Mouse (Mus musculus) skeletal muscle tissue, adult 2 months (tissue): ENCODE measurements around the gene Srrm4.
A peak's percentile ranks its signal among the peaks of the same experiment; 100 is the strongest.
"Not testable (repeated sequence)": the region's sequence is repeated elsewhere in the genome, so short reads cannot be mapped to it uniquely, and the experiment has no call there.

Experiments
- DNase-seq: peaks from one replicate; pipeline ENCODE4 v3.0.0-alpha.2; 2012; ENCODE audit warnings: low read depth, low spot score

Gene Srrm4

DNA sequence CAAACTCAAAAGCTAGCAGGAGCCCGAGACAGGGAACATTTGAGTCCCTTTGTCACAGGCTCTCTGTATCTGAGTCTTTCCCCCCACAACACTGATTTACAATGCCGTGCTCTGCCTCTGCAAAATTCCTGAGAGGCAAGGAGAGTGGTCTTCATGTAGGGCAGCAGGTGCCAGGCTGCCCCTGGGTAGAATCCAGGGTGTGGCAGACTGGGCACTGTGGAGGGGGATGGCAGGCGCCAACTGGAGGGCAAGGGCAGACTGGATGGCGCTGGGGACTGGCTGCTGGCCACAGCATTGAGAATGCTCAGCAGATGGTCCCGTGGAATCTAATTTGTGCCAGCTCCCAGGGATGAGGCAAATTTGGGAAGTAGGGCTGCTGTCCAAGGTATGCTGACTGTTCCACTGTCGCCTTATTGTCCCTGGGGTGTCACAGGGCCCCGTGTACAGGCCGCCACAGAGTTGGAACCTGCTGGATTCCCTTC, 148.1 kb downstream of the Srrm4 start:
- DNase-seq = no peak

DNA sequence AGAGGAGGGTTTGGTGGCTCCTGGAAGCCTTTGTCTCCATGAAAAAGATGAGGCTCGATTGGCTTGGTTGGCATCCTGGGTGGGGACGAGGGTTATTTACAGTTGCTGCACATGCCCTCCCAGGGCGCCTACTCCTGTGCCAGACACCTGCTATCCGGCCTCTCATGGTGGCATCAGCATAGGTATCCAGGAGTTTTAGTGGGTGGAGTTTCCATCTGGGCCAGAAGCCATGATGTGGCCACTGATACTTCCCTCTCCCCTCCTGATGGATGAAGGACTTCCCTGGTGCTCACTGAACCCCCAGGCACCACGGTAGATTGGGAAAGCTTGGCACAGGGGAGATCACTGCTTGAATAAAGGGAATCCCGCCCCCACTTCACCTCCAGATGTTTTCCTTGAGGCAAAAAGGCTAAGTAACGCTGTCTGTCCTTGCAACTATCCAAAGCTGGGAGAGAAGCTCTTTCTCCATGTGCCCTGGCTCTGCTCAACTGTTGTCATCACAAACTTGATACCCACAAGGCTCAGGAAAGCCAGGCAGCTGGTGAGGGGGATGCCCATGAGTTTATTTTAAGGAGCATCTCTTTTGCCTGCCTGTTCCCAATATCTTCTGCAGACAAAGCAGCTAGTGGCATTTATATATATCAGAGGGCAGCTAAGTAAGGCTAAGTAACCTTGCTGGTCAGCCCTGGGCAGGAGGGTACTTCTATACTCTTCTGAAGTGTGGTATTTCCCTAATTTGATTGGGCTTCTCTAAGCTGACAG, 148.7 kb downstream of the Srrm4 start:
- DNase-seq = no peak

- DNase-seq = no peak
Observed at GRCm38 (mm10) chr5:116440251-116440650, 151.4 kb downstream of the Srrm4 start.

- no peak for DNase-seq
Observed at GRCm38 (mm10) chr5:116438328-116438727, 153.3 kb downstream of the Srrm4 start.

DNA sequence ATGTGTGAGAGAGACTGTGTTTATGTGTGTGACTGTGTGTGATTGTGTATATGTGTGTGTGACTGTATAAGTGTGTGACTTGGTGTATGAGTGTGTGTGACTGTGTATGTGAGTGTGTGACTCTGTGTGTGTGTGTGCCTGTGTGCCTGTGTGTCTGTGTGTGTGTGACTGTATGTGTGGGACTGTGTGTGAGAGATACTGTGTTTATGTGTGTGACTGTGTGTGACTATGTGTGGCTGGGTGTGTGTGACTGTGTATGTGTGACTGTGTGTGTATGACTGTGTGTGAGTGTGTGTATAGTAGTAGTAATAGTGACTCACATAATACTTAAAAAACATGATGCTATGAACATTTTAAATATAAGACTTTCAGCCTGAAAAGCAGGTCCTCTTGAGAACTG, 155.5 kb downstream of the Srrm4 start:
- DNase-seq = no peak

DNA sequence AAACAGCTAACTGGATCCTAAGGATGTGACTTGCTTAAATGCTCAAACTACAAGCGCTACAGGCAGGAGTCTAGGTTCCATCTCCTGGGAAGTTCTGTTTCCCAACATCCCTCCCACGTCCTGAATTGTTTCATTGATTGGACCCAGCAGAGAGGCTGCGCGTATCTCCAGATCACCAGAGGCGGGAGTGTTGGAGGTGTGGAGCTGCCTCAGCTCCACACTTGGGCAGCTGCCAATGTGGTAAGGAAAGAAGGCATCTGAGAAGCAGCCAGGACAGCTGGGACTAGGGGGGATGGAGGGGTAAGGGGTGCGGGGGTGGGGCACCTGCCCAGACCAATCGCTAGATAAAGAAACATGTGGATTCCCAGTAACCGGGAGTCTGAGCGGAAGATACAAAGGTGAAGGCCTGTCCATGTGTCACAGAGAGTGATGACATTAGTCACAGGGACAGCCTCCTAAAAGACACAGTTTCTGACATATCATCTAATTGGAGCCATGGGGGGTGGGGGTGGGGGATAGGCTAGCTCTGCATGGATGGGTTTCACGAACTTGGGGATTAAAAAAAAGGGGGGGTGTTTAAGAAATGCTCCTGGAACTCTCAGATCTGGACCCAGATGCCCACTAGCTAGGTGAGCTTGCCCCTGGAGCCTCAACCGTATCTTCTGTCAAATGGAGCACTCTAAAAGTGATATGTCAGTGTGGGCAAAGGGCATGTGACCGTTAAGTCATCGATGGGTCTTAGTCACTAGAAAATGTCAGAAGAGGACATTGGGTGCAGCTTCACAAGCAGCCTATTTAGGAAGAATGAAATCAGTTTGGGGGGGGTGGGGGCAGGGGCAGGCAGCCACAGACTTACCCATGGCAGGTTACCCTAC, 156.4 kb downstream of the Srrm4 start:
- DNase-seq = no peak

- no peak for DNase-seq
Observed at GRCm38 (mm10) chr5:116432871-116433270, 158.7 kb downstream of the Srrm4 start.

GRCm38 (mm10) chr5:116426701-116427100, 164.9 kb downstream of the Srrm4 start:
- peak; percentile 86 for DNase-seq

- DNase-seq = not testable (repeated sequence)
Observed at GRCm38 (mm10) chr5:116425709-116426108, 165.9 kb downstream of the Srrm4 start.

GRCm38 (mm10) chr5:116425273-116425672, 166.3 kb downstream of the Srrm4 start:
- DNase-seq = peak; percentile 52

GRCm38 (mm10) chr5:116423746-116424145, 167.9 kb downstream of the Srrm4 start:
- no peak for DNase-seq

DNA sequence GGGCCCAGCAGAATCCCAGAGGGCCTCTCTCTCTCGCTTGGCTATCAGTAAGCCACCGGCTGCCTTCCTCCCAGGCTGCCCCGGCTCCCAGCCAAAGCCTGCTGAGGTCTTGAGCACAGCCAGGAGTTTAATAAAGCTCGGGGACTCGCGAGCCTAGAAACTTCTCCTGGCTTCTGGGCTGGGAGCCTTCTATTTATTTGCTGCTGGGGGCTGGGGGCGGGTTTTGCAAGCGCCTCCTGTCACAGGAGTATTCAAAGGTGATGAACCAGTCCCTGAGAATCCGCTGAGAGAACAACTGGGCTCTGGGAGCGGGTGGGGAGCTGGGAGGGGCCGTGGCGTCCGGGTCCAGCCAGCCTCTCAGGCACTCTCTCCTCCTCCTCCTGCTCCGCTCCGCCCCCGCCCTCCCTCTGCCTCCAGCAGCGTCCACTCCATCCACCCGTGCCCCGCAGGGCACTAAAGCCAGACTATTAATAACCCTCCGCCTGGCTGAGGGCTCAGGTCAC, 168.9 kb downstream of the Srrm4 start, which contains the start of gene Hspb8:
Gene Hspb8, minus strand, starts transcription at position 166 of the 503 bp plus-strand sequence.
- DNase-seq = peak; percentile 97

DNA sequence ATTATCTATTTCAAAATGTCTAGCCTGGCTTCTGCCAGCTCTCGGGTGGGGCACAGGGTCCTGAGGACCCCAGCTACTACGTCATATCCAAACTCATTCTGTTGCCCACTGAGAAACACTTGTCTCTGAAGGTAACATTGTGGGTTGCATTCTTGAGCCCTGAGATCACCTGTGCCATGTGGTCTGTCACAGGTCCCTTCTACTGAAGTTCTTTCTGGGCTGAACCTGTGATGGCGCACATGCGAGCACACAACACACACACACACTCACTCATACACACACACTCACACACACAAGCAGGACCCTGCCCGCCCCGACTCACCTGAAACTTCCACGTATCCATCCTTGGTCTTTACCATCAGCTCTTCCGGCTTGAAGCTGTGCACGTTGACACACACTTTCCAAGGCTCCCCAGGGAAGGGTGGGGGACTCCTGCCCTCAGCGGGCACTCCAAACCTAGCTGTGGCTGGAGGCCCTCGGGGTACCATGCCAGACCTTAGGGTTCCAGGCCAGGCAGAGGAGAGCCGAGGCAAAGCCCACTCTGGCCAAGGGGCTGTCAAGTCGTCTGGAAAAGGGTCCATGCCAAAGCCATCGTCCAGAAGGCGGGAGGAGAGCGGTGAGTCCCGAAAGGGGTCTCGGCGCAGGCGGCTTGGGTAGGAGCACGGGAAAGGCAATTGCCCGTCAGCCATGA, 169.7 kb downstream of the Srrm4 start:
- DNase-seq = no peak

- DNase-seq = peak; percentile 84
Observed at GRCm38 (mm10) chr5:116420759-116421225, 170.8 kb downstream of the Srrm4 start.

DNA sequence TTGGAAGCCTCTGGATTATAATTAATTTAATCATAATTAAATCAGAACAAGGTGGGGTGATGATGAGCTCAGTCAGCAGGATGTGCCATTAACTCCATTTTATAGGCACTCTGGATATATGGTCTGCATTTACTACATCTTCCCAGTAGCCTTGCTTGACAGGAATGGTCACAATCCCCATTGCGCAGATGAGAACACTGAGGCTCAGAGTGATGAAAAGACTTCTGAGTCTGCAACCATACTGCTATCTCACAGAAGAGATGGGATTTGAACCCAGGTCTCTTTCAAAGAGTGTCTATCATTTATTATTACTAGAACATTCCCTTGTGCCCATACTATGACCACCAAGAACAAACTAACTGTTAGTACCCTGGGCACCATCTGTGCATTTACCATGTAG, 171.4 kb downstream of the Srrm4 start:
- DNase-seq = no peak

GRCm38 (mm10) chr5:116419322-116420045, 172.1 kb downstream of the Srrm4 start:
- peak; percentile 66 for DNase-seq

DNA sequence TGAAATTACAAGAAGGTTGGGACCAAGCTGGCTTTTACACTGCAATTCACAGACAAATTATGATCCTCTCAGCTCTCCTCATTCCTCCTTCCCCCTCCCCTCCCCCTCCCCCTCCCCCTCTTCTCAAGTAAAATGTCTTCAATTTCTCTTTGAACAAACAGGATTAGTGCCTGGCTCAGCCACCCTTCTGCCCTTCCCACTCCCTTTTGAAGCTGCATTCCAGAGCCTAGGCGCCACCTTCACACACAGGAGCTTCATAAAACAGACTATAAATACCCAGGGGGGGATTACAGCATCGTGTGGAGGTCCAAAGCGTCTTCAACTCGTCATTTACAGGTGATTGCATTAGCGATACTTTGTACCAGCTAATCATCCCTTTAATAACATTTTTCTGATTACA, 175.4 kb downstream of the Srrm4 start:
- DNase-seq = no peak

DNA sequence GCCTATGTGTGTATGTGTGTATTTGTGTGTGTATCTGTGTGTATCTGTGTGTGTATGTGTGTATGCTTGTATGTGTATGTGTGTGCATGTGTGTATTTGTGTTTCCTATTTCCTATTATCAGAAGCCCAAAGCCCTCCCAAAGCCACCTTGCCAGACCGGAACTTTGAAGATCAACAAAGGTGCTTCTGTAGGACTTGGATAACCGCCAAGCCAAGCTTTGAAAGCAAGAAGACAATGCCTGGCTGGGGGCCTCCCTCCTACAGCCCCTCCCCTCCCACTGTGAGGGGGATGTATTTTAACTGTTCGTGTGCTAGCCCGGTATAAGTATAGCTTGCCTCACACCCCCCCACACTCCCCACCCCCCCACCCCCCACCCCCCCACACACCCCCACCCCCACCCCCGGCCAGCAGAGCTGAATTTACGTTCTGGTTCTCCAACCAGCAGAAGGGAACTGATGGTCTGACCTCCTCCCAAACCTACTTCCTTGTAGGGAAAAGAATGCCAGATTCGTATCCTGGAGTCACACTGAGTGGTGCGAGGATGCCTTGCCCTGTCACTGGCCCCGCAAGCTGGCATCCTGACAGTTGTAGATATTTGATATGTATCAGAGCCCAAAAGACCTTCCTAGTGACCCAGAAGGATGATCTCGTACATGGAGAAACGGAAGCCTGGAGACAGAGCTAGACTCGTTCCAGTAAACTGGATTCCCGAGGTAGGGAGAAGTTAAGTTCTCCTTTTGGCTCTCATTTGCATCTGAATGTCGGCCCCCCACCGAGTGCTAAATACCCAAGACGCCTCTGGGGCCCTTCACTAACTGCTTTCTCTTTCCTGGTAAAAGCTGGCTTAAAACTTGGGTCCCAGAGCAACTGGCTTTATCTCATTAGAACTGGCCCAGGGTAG, 181.7 kb downstream of the Srrm4 start:
- DNase-seq = no peak

DNA sequence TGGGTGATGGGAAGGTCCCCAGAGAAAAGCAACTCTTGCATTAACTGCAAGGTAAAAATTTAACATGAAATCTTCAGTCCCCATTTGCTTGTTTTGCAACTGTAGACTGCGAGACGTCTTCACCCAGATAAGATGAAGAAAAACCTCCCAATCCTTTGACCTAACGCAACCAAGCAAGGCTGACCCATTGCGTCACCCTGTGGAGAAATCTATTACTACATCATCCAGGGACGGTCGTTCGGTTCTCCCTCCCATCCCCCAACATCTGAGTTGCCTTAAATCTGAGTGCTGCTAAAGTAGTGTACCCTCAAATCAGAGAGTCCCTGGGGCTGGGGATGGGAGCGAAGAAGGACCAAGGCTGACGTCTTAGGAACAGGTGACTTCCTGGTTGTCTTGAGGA, 182.7 kb downstream of the Srrm4 start:
- DNase-seq = no peak

GRCm38 (mm10) chr5:116407936-116408335, 183.7 kb downstream of the Srrm4 start:
- DNase-seq = peak; percentile 62
